Mouse (Mus musculus) MEL (cell line): ENCODE results near the gene Gm26920. TPM values are rescaled to one million over a fixed set of nuclear protein-coding genes. Genes with fewer than 3 reads are reported as not detected.
"Not testable (repeated sequence)": the region's sequence is repeated elsewhere in the genome, so short reads cannot be mapped to it uniquely, and the experiment has no call there.

ENCODE experiments used
- DNase-seq: peaks from one replicate; pipeline ENCODE4 v3.0.0; 2011; ENCODE audit warnings: low read depth, low spot score
- H3K27ac ChIP-seq: 2 replicates; pipeline ENCODE4 v1.5.1; 2012; ENCODE audit warnings: low read depth, mild to moderate bottlenecking, control low read depth, low read length, moderate library complexity; ENCODE audit not compliant: control insufficient read depth
- H3K27me3 ChIP-seq, 2 experiments: fragments of 150-350 bp in 1 of 2; sonication (generic) in 1 of 2; 2 replicates each; pipeline ENCODE4 v1.6.1; 2012; ENCODE audit warnings: low read length in 2 of 2, mild to moderate bottlenecking in 2 of 2, improper control_type of control experiment in 1 of 2, moderate library complexity in 1 of 2; ENCODE audit not compliant: insufficient read depth in 2 of 2, control insufficient read depth in 1 of 2
- H3K36me3 ChIP-seq, 2 experiments: 2 replicates each; pipeline ENCODE4 v1.6.1; 2012 to 2014; ENCODE audit warnings: low read length in 2 of 2, improper control_type of control experiment in 1 of 2, inconsistent platforms in 1 of 2, mild to moderate bottlenecking in 1 of 2; ENCODE audit not compliant: insufficient read depth in 2 of 2, control insufficient read depth in 1 of 2
- H3K4me1 ChIP-seq, 2 experiments: fragments of 150-350 bp in 1 of 2; sonication (generic) in 1 of 2; 2 replicates each; pipeline ENCODE4 v1.6.1; 2012; ENCODE audit warnings: low read length in 2 of 2, improper control_type of control experiment in 1 of 2, mild to moderate bottlenecking in 1 of 2; ENCODE audit not compliant: insufficient read depth in 2 of 2, control insufficient read depth in 1 of 2
- H3K4me3 ChIP-seq, 2 experiments: fragments of 150-350 bp in 1 of 2; sonication (generic) in 1 of 2; 2 replicates each; pipeline ENCODE4 v1.5.1; 2012; ENCODE audit warnings: low read depth in 2 of 2, low read length in 2 of 2, mild to moderate bottlenecking in 2 of 2, moderate library complexity in 2 of 2, control low read depth in 1 of 2, improper control_type of control experiment in 1 of 2; ENCODE audit not compliant: control insufficient read depth in 1 of 2, insufficient read depth in 1 of 2
- H3K79me2 ChIP-seq: 2 replicates; pipeline ENCODE4 v1.6.1; 2012; ENCODE audit warnings: mild to moderate bottlenecking, low read length, moderate library complexity; ENCODE audit not compliant: control insufficient read depth, poor library complexity, insufficient read depth
- H3K9ac ChIP-seq: 2 replicates; pipeline ENCODE4 v1.6.1; 2012; ENCODE audit warnings: low read depth, mild to moderate bottlenecking, control low read depth, low read length, moderate library complexity; ENCODE audit not compliant: control insufficient read depth, poor library complexity, severe bottlenecking
- H3K9me3 ChIP-seq: fragments of 150-350 bp; sonication (generic); replicated peaks from 2 replicates; pipeline ENCODE4 v1.6.1; 2012; ENCODE audit warnings: mild to moderate bottlenecking, low read length, improper control_type of control experiment, moderate library complexity; ENCODE audit not compliant: insufficient read depth
- BHLHE40 ChIP-seq: IDR thresholded peaks from 2 replicates; pipeline ENCODE4 v1.6.1; 2012; ENCODE audit warnings: low read depth, mild to moderate bottlenecking, inconsistent platforms, low read length, improper control_type of control experiment, borderline replicate concordance
- CHD1 ChIP-seq: IDR thresholded peaks from 2 replicates; pipeline ENCODE4 v1.6.1; 2012; ENCODE audit warnings: low read depth, mild to moderate bottlenecking, inconsistent platforms, low read length, improper control_type of control experiment
- CHD2 ChIP-seq: IDR thresholded peaks from 2 replicates; pipeline ENCODE4 v1.6.1; 2011; ENCODE audit warnings: low read length, improper control_type of control experiment
- E2F4 ChIP-seq: IDR thresholded peaks from 2 replicates; pipeline ENCODE4 v1.6.1; 2011; ENCODE audit warnings: low read depth, low read length, improper control_type of control experiment, borderline replicate concordance
- EP300 ChIP-seq, 2 experiments: IDR thresholded peaks; 2 replicates each; pipeline ENCODE4 v1.6.1; 2011; ENCODE audit warnings: improper control_type of control experiment in 2 of 2, low read length in 2 of 2, low read depth in 1 of 2, mild to moderate bottlenecking in 1 of 2
- ETS1 ChIP-seq: IDR thresholded peaks from 2 replicates; pipeline ENCODE4 v1.6.1; 2012; ENCODE audit warnings: low read depth, mild to moderate bottlenecking, inconsistent platforms, low read length, improper control_type of control experiment, moderate library complexity
- GABPA ChIP-seq: IDR thresholded peaks from 2 replicates; pipeline ENCODE4 v1.6.1; 2012; ENCODE audit warnings: low read depth, mild to moderate bottlenecking, inconsistent platforms, low read length, improper control_type of control experiment, moderate library complexity
- GATA1 ChIP-seq: IDR thresholded peaks from 2 replicates; pipeline ENCODE4 v1.6.1; 2011; ENCODE audit warnings: low read depth, low read length, improper control_type of control experiment
- HCFC1 ChIP-seq: IDR thresholded peaks from 2 replicates; pipeline ENCODE4 v1.6.1; 2012; ENCODE audit warnings: low read depth, mild to moderate bottlenecking, inconsistent platforms, low read length, improper control_type of control experiment, moderate library complexity
- MAFK ChIP-seq: IDR thresholded peaks from 2 replicates; pipeline ENCODE4 v1.6.1; 2011; ENCODE audit warnings: low read depth, mild to moderate bottlenecking, low read length, improper control_type of control experiment, borderline replicate concordance
- MAX ChIP-seq: IDR thresholded peaks from 2 replicates; pipeline ENCODE4 v1.6.1; 2011; ENCODE audit warnings: low read length, improper control_type of control experiment
- MAZ ChIP-seq: IDR thresholded peaks from 2 replicates; pipeline ENCODE4 v1.6.1; 2012; ENCODE audit warnings: low read depth, mild to moderate bottlenecking, inconsistent platforms, low read length, improper control_type of control experiment
- MXI1 ChIP-seq: IDR thresholded peaks from 2 replicates; pipeline ENCODE4 v1.6.1; 2011; ENCODE audit warnings: mild to moderate bottlenecking, low read depth, low read length, improper control_type of control experiment
- MYB ChIP-seq: IDR thresholded peaks from 2 replicates; pipeline ENCODE4 v1.6.1; 2011; ENCODE audit warnings: mild to moderate bottlenecking, low read depth, low read length, improper control_type of control experiment
- MYC ChIP-seq: IDR thresholded peaks from 2 replicates; pipeline ENCODE4 v1.6.1; 2011; ENCODE audit warnings: low read depth, mild to moderate bottlenecking, low read length, improper control_type of control experiment, moderate library complexity
- NELFE ChIP-seq: IDR thresholded peaks from 2 replicates; pipeline ENCODE4 v1.6.1; 2011; ENCODE audit warnings: low read depth, low read length, improper control_type of control experiment
- NRF1 ChIP-seq: IDR thresholded peaks from 2 replicates; pipeline ENCODE4 v1.6.1; 2014; ENCODE audit warnings: low read depth, mild to moderate bottlenecking, inconsistent platforms, low read length, improper control_type of control experiment, moderate library complexity; ENCODE audit not compliant: poor library complexity, insufficient read depth, severe bottlenecking
- POLR2AphosphoS2 ChIP-seq: IDR thresholded peaks from 2 replicates; pipeline ENCODE4 v1.6.1; 2011; ENCODE audit warnings: low read length, improper control_type of control experiment
- POLR2AphosphoS5 ChIP-seq: IDR thresholded peaks from 2 replicates; pipeline ENCODE4 v1.6.1; 2012; ENCODE audit warnings: low read depth, borderline replicate concordance, mild to moderate bottlenecking, inconsistent platforms, low read length, moderate library complexity, mixed read lengths
- RCOR1 ChIP-seq: IDR thresholded peaks from 2 replicates; pipeline ENCODE4 v1.6.1; 2012; ENCODE audit warnings: low read depth, mild to moderate bottlenecking, inconsistent platforms, low read length, improper control_type of control experiment
- TAL1 ChIP-seq: IDR thresholded peaks from 2 replicates; pipeline ENCODE4 v1.6.1; 2012; ENCODE audit warnings: mild to moderate bottlenecking, inconsistent platforms, low read length, moderate library complexity, mixed read lengths
- TBP ChIP-seq: IDR thresholded peaks from 2 replicates; pipeline ENCODE4 v1.8.0; 2011; ENCODE audit warnings: low read depth, low read length, improper control_type of control experiment
- UBTF ChIP-seq: IDR thresholded peaks from 2 replicates; pipeline ENCODE4 v1.6.1; 2012; ENCODE audit warnings: low read depth, mild to moderate bottlenecking, inconsistent platforms, low read length, improper control_type of control experiment, moderate library complexity, borderline replicate concordance; ENCODE audit not compliant: insufficient read depth
- USF2 ChIP-seq, 2 experiments: IDR thresholded peaks; 2 replicates each; pipeline ENCODE4 v1.6.1; 2011 to 2012; ENCODE audit warnings: improper control_type of control experiment in 2 of 2, low read length in 2 of 2, borderline replicate concordance in 1 of 2, inconsistent platforms in 1 of 2, low read depth in 1 of 2, mild to moderate bottlenecking in 1 of 2; ENCODE audit not compliant: insufficient read depth in 1 of 2
- ZC3H11A ChIP-seq: IDR thresholded peaks from 2 replicates; pipeline ENCODE4 v1.6.1; 2012; ENCODE audit warnings: low read depth, mild to moderate bottlenecking, inconsistent platforms, low read length, improper control_type of control experiment
- ZMIZ1 ChIP-seq: IDR thresholded peaks from 2 replicates; pipeline ENCODE4 v1.6.1; 2012; ENCODE audit warnings: low read depth, mild to moderate bottlenecking, inconsistent platforms, low read length, improper control_type of control experiment, moderate library complexity
- ZNF384 ChIP-seq: IDR thresholded peaks from 2 replicates; pipeline ENCODE4 v1.6.1; 2012; ENCODE audit warnings: low read depth, mild to moderate bottlenecking, inconsistent platforms, low read length, improper control_type of control experiment
- polyA plus RNA-seq, 2 experiments: library from polyadenylated mRNA; stranded (reverse) in 1 of 2; unstranded in 1 of 2; fragments of >175 nt in 1 of 2; fragments of >200 nt in 1 of 2; gene quantifications; 2 replicates each; pipeline versions ENCODE4 v1.2.1 to v1.2.4; 2012; ENCODE audit warnings: low replicate concordance in 2 of 2, low read depth in 1 of 2; ENCODE audit not compliant: insufficient read length in 2 of 2, insufficient read depth in 1 of 2, missing spikeins in 1 of 2
- total RNA-seq: library from RNA; depleted of rRNA; stranded (reverse); fragments of 300-350 nt; gene quantifications from 2 replicates; pipeline ENCODE4 v1.2.3, GENCODE M21; 2012

Gene Gm26920
- total and polyA plus RNA-seq, 3 experiments = 0.62 TPM; not detected in 2

- TF ChIP-seq TBP (no peak), CHD2 (no peak), ZC3H11A (no peak), E2F4 (no peak), USF2 (IDR thresholded peaks at IDR 0.05; ENCODE audit: borderline replicate concordance in 1 of 2, insufficient read depth in 1 of 2, low read depth in 1 of 2, low read length in 2 of 2) (no peak), NRF1 (peak; percentile 77), GATA1 (no peak), TAL1 (no peak), MYC (no peak), POLR2AphosphoS2 (peak; percentile 92), NELFE (peak; percentile 90), RCOR1 (no peak), ETS1 (no peak), MYB (no peak), BHLHE40 (no peak), POLR2AphosphoS5 (no peak)
Observed at GRCm38 (mm10) chr7:30121308-30122187, 31.3 kb upstream of the Gm26920 start, which contains the start of gene Zfp382 (continued).

GRCm38 (mm10) chr7:30117935-30118334 is 27.7 kb upstream of the Gm26920 start:
- not testable (repeated sequence) for H3K36me3 ChIP-seq, H3K9ac ChIP-seq, H3K4me3 ChIP-seq, H3K27me3 ChIP-seq, H3K9me3 ChIP-seq, H3K4me1 ChIP-seq, H3K79me2 ChIP-seq
- peak; percentile 73 for DNase-seq
- TF ChIP-seq TBP = peak; percentile 64
- peak overlapping the region; percentile 35; the same call in 1 of the 2 replicates for H3K27ac ChIP-seq

GRCm38 (mm10) chr7:30116076-30116475 is 25.9 kb upstream of the Gm26920 start:
- no peaks in the 10 kb centered on the region for H3K36me3 ChIP-seq
- H3K27me3 ChIP-seq = no peaks in the 10 kb centered on the region
- H3K27ac ChIP-seq = no peak overlapping the region
- DNase-seq = no peak
- no peaks in the 10 kb centered on the region for H3K79me2 ChIP-seq
- no peak overlapping the region for H3K9ac ChIP-seq
- no peaks in the 10 kb centered on the region for H3K9me3 ChIP-seq
- TF ChIP-seq ZNF384 (no peak), MYC (no peak), POLR2AphosphoS5 (no peak), USF2 (IDR thresholded peaks at IDR 0.05; ENCODE audit: borderline replicate concordance in 1 of 2, insufficient read depth in 1 of 2, low read depth in 1 of 2, low read length in 2 of 2) (no peak), GABPA (no peak), POLR2AphosphoS2 (no peak), CHD1 (no peak), ZMIZ1 (no peak), UBTF (no peak), RCOR1 (no peak), MAZ (no peak), MXI1 (no peak), MAX (no peak), MAFK (no peak), CHD2 (no peak), NRF1 (no peak), NELFE (no peak), EP300 (IDR thresholded peaks at IDR 0.05; ENCODE audit: low read depth in 1 of 2, low read length in 2 of 2) (no peak), ZC3H11A (no peak), HCFC1 (no peak)
- no peak overlapping the region for H3K4me3 ChIP-seq
- no peaks in the 10 kb centered on the region for H3K4me1 ChIP-seq
